Mouse (Mus musculus) thymus, postnatal 10 days (tissue): Measurements from ENCODE around the gene Rps27.

Source experiments
- DNase-seq, 2 experiments: peaks; one replicate each; pipeline ENCODE4 v3.0.0; 2021; ENCODE audit warnings: low spot score in 2 of 2

Gene Rps27

GRCm38 (mm10) chr3:90183581-90183980 is 29.9 kb downstream of the Rps27 start:
- no peak for DNase-seq

- DNase-seq = no peak
Measured at GRCm38 (mm10) chr3:90179566-90179965, 33.9 kb downstream of the Rps27 start.
